Mouse (Mus musculus) megakaryocyte, embryonic 14.5 days (primary cell): ENCODE results near the gene Maea.

ENCODE experiments used
- FLI1 ChIP-seq: IDR thresholded peaks from 2 replicates; pipeline ENCODE4 v1.6.1; 2012; ENCODE audit warnings: low read length, inconsistent platforms, mixed read lengths
- GATA1 ChIP-seq: IDR thresholded peaks from 3 replicates; pipeline ENCODE4 v1.6.1; 2012; ENCODE audit warnings: mixed read lengths, low read length, inconsistent platforms, borderline replicate concordance

- TF ChIP-seq GATA1 (no peak), FLI1 (no peak)
Observed at GRCm38 (mm10) chr5:33371137-33371536, 35.8 kb downstream of the Maea start.
